Mouse (Mus musculus): ENCODE measurements around the gene Rpl18. TPM values are rescaled to one million over a fixed set of nuclear protein-coding genes. Genes with fewer than 3 reads are reported as not detected.

Rpl18 gene
- polyA plus RNA-seq, 1 experiment from 2014 or later = 1,062 TPM

DNA sequence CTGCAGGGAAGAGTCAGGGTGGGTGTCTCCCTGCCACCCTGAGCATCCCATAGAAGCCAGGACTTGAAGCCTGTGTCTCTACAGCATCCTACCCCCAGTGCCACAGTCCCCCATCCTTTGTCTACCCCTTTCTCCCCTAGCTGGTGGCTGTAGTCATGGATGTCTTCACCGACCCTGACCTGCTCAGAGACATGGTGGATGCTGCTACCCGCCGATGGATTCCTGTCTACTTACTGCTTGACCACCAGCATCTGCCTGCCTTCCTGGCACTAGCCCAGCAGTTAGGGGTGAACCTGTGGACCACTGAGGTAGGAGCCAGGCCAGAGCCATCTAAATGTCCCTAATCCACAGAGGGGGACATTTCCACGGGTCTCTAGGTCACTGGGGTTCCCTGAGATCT lies 8.0 kb downstream of the Rpl18 start:
- ATAC-seq (ENCODE audit: insufficient number of reproducible peaks, low FRiP score, low TSS enrichment, low read depth) = no peak
- H3K36me3 ChIP-seq = peaks cover 78% of the 10 kb centered on the region
- no peak overlapping the region for H3K4me2 ChIP-seq (replicated peaks)
- peaks cover 16% of the 10 kb centered on the region for H3K4me1 ChIP-seq
- no peak overlapping the region for H3K4me3 ChIP-seq (replicated peaks)
- no peak overlapping the region for H3K27ac ChIP-seq (replicated peaks)
- no peaks in the 10 kb centered on the region for H3K27me3 ChIP-seq
- WGBS = 90% methylated on average over 4 of the region's 4 CpGs
- H3K9me3 ChIP-seq (replicated peaks) = no peaks in the 10 kb centered on the region
- H3K9ac ChIP-seq = no peak overlapping the region

- H3K4me1 ChIP-seq = peaks cover 15% of the 10 kb centered on the region
- no peak overlapping the region for H3K9ac ChIP-seq
- no peak overlapping the region for H3K27ac ChIP-seq (replicated peaks)
- ATAC-seq (ENCODE audit: insufficient number of reproducible peaks, low FRiP score, low TSS enrichment, low read depth) = no peak
- no peaks in the 10 kb centered on the region for H3K9me3 ChIP-seq (replicated peaks)
- 90% methylated on average over 14 of the region's 14 CpGs for WGBS
- H3K4me2 ChIP-seq (replicated peaks) = no peak overlapping the region
- no peaks in the 10 kb centered on the region for H3K27me3 ChIP-seq
- peaks cover 83% of the 10 kb centered on the region for H3K36me3 ChIP-seq
- no peak overlapping the region for H3K4me3 ChIP-seq (replicated peaks)
These were observed 8.5 kb downstream of the Rpl18 start for GRCm38 (mm10) chr7:45723781-45724180.

DNA sequence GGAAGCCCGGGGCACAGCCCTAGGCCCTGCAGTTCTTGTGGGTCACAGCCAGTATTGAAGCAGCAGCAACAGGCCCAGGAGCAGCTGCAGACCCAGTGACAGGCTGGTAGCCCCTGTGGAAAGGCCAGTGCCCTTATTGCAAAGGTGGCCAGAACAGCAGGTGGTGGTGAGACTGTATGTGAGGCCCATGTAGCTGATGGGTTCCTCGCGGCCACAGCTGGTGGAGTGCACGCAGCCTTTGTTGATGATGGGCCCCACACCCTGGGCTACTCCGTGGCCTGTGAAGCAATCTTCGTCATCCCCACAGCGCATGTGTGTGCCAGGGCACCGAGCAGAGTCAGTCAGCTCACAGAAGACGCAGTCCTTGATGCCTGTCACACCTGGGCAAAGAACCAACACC lies 9.9 kb downstream of the Rpl18 start:
- 89% methylated on average over 9 of the region's 9 CpGs for WGBS
- no peaks in the 10 kb centered on the region for H3K27me3 ChIP-seq

GRCm38 (mm10) chr7:45725713-45726112 lies 10.5 kb downstream of the Rpl18 start, which contains the start of gene Spaca4:
TSS of gene Spaca4 (minus strand) at chr7:45725813.
- H3K27me3 ChIP-seq = no peaks in the 10 kb centered on the region
- no peaks in the 10 kb centered on the region for H3K9me3 ChIP-seq (replicated peaks)
- peaks cover 70% of the 10 kb centered on the region for H3K36me3 ChIP-seq
- peaks cover 7% of the 10 kb centered on the region for H3K4me1 ChIP-seq
- 92% methylated on average over 11 of the region's 11 CpGs for WGBS
- H3K4me2 ChIP-seq (replicated peaks) = no peak within 1 kb of the TSS
- no peak within 1 kb of the TSS for H3K27ac ChIP-seq (replicated peaks)
- no peak within 1 kb of the TSS for H3K4me3 ChIP-seq (replicated peaks)
- no peak for ATAC-seq (ENCODE audit: insufficient number of reproducible peaks, low FRiP score, low TSS enrichment, low read depth)
- no peak within 1 kb of the TSS for H3K9ac ChIP-seq

More for the DNA sequence above, 9.9 kb downstream of the Rpl18 start:
- H3K9ac ChIP-seq = no peak overlapping the region
- H3K4me3 ChIP-seq (replicated peaks) = no peak overlapping the region
- H3K9me3 ChIP-seq (replicated peaks) = no peaks in the 10 kb centered on the region
- no peak overlapping the region for H3K27ac ChIP-seq (replicated peaks)
- H3K36me3 ChIP-seq = peaks cover 75% of the 10 kb centered on the region
- no peak for ATAC-seq (ENCODE audit: insufficient number of reproducible peaks, low FRiP score, low TSS enrichment, low read depth)
- H3K4me1 ChIP-seq = peaks cover 2% of the 10 kb centered on the region
- no peak overlapping the region for H3K4me2 ChIP-seq (replicated peaks)

DNA sequence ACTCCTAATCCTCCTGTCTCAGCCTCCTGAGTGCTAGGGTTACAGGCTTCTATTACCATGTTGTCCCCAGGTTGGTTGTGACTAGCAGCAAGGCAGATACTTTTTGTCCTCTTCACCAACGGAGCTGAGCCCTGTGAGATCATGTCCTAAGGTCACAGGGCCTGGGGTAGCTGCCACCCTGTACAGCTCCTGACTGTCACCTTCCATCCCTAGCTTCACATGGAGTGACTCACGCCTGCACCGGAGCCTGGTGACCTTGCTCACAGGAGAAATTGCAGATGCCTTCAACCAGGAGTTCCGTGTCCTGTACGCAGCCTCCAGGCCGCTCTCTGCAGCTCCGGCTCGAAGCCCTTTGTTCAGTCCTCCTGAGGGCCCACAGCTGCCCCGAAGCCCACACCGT lies 11.2 kb downstream of the Rpl18 start:
- Histone ChIP-seq H3K4me3 (replicated peaks) (no peak overlapping the region), H3K4me2 (replicated peaks) (no peak overlapping the region), H3K9ac (no peak overlapping the region), H3K9me3 (replicated peaks) (no peaks in the 10 kb centered on the region), H3K36me3 (peaks cover 64% of the 10 kb centered on the region), H3K4me1 (peaks cover 13% of the 10 kb centered on the region), H3K27ac (replicated peaks) (no peak overlapping the region), H3K27me3 (no peaks in the 10 kb centered on the region)
- 91% methylated on average over 10 of the region's 10 CpGs for WGBS
- no peak for ATAC-seq (ENCODE audit: insufficient number of reproducible peaks, low FRiP score, low TSS enrichment, low read depth)

- Histone ChIP-seq H3K27ac (replicated peaks) (no peak overlapping the region), H3K4me2 (replicated peaks) (no peak overlapping the region), H3K27me3 (no peaks in the 10 kb centered on the region), H3K4me3 (replicated peaks) (no peak overlapping the region), H3K9ac (no peak overlapping the region), H3K36me3 (peaks cover 52% of the 10 kb centered on the region), H3K4me1 (peaks cover 13% of the 10 kb centered on the region), H3K9me3 (replicated peaks) (no peaks in the 10 kb centered on the region)
- WGBS = 77% methylated on average over 3 of the region's 3 CpGs
- ATAC-seq (ENCODE audit: insufficient number of reproducible peaks, low FRiP score, low TSS enrichment, low read depth) = no peak
These were observed 12.4 kb downstream of the Rpl18 start for GRCm38 (mm10) chr7:45727625-45728024.

DNA sequence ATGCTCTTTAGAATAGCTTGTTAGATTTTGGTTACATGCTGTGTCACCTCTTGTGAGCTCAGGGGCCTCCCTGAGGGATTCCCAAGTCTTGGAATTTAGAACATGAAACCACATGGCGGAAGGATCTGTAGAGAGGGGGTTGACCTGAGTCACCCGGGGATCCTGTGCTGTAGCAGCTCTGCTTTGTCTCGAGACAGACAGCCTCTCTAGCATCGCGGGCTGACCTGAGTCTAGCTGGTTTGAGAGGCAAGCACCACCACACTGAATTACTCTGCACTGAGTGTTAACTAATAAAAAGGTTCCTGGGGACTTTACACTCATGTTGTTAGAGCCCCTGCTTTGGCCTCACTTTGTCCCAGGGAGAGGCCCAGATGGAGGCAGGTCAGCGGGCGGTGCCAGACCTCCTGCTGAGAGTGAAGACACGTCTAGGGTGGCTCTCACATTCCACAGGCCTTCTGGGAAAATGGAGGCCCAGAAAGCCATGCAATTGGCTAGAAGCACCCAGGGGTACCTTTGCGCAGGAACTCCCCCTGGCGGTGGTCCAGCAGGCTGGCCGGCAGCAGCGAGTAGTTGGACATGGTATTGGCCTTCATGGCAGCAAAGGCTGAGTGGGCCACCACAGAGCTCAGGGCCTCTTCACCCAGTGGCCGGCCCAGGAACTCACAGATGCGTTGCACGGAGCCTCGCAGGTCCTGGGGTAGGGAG lies 15.6 kb downstream of the Rpl18 start:
- peaks cover 13% of the 10 kb centered on the region for H3K4me1 ChIP-seq

GRCm38 (mm10) chr7:45733477-45733876 lies 18.2 kb downstream of the Rpl18 start:
- H3K4me1 ChIP-seq = peaks cover 13% of the 10 kb centered on the region
- H3K9ac ChIP-seq = no peak overlapping the region
- no peak for ATAC-seq (ENCODE audit: insufficient number of reproducible peaks, low FRiP score, low TSS enrichment, low read depth)
- H3K4me3 ChIP-seq (replicated peaks) = no peak overlapping the region
- WGBS = 75% methylated on average over 5 of the region's 5 CpGs
- no peak overlapping the region for H3K27ac ChIP-seq (replicated peaks)
- H3K9me3 ChIP-seq (replicated peaks) = no peaks in the 10 kb centered on the region
- 0 out of 2 replicates have a peak, but pooled peaks cover 4% of the 10 kb centered on the region for H3K36me3 ChIP-seq
- no peak overlapping the region for H3K4me2 ChIP-seq (replicated peaks)
- H3K27me3 ChIP-seq = no peaks in the 10 kb centered on the region

More for the DNA sequence above, 15.6 kb downstream of the Rpl18 start:
- no peak overlapping the region for H3K4me2 ChIP-seq (replicated peaks)
- H3K27me3 ChIP-seq = no peaks in the 10 kb centered on the region
- H3K9me3 ChIP-seq (replicated peaks) = no peaks in the 10 kb centered on the region
- no peak overlapping the region for H3K4me3 ChIP-seq (replicated peaks)
- peak overlapping the region; percentile 25; the same call in 1 of the 2 replicates for H3K27ac ChIP-seq (replicated peaks)
- WGBS = 16% methylated on average over 16 of the region's 16 CpGs
- peaks cover 22% of the 10 kb centered on the region for H3K36me3 ChIP-seq
- H3K9ac ChIP-seq = no peak overlapping the region
- ATAC-seq (ENCODE audit: insufficient number of reproducible peaks, low FRiP score, low TSS enrichment, low read depth) = no peak

GRCm38 (mm10) chr7:45739162-45739763 lies 24.0 kb downstream of the Rpl18 start:
- ATAC-seq (ENCODE audit: insufficient number of reproducible peaks, low FRiP score, low TSS enrichment, low read depth) = peak; percentile 61; the same call in 1 of the 2 replicates
- H3K4me3 ChIP-seq (replicated peaks) = no peak overlapping the region
- H3K27ac ChIP-seq (replicated peaks) = no peak overlapping the region
- H3K36me3 ChIP-seq = no peaks in the 10 kb centered on the region
- 0 out of 2 replicates have a peak, but pooled peaks cover 5% of the 10 kb centered on the region for H3K4me1 ChIP-seq
- no peaks in the 10 kb centered on the region for H3K27me3 ChIP-seq
- WGBS = 6% methylated on average over 9 of the region's 9 CpGs
- no peak overlapping the region for H3K9ac ChIP-seq
- H3K4me2 ChIP-seq (replicated peaks) = no peak overlapping the region
- H3K9me3 ChIP-seq (replicated peaks) = no peaks in the 10 kb centered on the region

DNA sequence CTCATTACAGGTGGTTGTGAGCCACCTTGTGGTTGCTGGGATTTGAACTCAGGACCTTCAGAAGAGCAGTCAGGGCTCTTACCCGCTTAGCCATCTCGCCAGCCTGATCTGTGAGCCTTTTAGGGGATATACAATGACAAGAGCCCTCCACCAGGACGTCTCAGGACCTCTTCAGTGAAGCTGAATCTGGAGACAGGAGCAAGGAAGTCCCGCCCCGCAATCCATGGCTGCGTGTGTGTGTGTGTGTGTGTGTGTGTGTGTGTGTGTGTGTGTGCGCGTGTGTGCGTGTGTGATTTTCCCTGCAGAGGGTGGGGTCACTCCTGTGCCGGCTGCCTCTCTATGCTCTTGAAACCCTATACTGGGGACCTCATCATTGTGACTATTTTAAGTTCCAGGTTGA lies 24.6 kb downstream of the Rpl18 start:
- WGBS = 55% methylated on average over 10 of the region's 10 CpGs
- no peaks in the 10 kb centered on the region for H3K36me3 ChIP-seq
- H3K9ac ChIP-seq = no peak overlapping the region
- 0 out of 2 replicates have a peak, but pooled peaks cover 5% of the 10 kb centered on the region for H3K4me1 ChIP-seq
- H3K9me3 ChIP-seq (replicated peaks) = no peaks in the 10 kb centered on the region
- H3K4me2 ChIP-seq (replicated peaks) = no peak overlapping the region
- no peaks in the 10 kb centered on the region for H3K27me3 ChIP-seq
- H3K4me3 ChIP-seq (replicated peaks) = no peak overlapping the region
- ATAC-seq (ENCODE audit: insufficient number of reproducible peaks, low FRiP score, low TSS enrichment, low read depth) = no peak
- H3K27ac ChIP-seq (replicated peaks) = no peak overlapping the region

DNA sequence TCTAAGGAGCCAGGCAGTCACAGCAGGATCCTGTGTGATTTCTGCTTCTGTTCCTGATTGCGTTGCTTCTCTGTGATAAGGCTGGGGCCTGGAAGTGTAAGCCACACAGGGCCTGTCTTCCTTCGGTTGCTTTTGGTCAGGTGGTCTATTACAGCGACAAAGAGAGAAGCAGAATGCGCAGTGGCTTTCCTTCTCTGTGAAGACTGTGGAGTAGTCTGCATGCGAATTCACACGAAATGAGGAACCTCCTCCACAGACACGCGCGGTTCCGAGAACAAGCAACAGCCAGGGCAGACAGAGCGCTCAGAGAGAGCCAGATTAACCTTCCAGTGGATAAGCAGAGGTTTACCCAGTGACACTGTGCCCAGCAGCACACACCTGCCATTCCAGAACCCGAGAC lies 26.1 kb downstream of the Rpl18 start:
- no peaks in the 10 kb centered on the region for H3K9me3 ChIP-seq (replicated peaks)
- H3K27me3 ChIP-seq = no peaks in the 10 kb centered on the region
- H3K36me3 ChIP-seq = no peaks in the 10 kb centered on the region
- H3K4me2 ChIP-seq (replicated peaks) = no peak overlapping the region; the same call in 1 of the 2 replicates
- ATAC-seq (ENCODE audit: insufficient number of reproducible peaks, low FRiP score, low TSS enrichment, low read depth) = no peak
- 0 out of 2 replicates have a peak, but pooled peaks cover 5% of the 10 kb centered on the region for H3K4me1 ChIP-seq
- H3K9ac ChIP-seq = no peak overlapping the region
- 84% methylated on average over 12 of the region's 12 CpGs for WGBS
- H3K27ac ChIP-seq (replicated peaks) = no peak overlapping the region
- H3K4me3 ChIP-seq (replicated peaks) = no peak overlapping the region
